Mouse (Mus musculus): Measurements from ENCODE around the gene Commd9. TPM values are rescaled to one million over a fixed set of nuclear protein-coding genes. Genes with fewer than 3 reads are reported as not detected.
A peak's percentile ranks its signal among the peaks of the same experiment; 100 is the strongest.

Commd9 gene
- polyA plus RNA-seq, 1 experiment from 2014 or later, result 110 TPM

DNA sequence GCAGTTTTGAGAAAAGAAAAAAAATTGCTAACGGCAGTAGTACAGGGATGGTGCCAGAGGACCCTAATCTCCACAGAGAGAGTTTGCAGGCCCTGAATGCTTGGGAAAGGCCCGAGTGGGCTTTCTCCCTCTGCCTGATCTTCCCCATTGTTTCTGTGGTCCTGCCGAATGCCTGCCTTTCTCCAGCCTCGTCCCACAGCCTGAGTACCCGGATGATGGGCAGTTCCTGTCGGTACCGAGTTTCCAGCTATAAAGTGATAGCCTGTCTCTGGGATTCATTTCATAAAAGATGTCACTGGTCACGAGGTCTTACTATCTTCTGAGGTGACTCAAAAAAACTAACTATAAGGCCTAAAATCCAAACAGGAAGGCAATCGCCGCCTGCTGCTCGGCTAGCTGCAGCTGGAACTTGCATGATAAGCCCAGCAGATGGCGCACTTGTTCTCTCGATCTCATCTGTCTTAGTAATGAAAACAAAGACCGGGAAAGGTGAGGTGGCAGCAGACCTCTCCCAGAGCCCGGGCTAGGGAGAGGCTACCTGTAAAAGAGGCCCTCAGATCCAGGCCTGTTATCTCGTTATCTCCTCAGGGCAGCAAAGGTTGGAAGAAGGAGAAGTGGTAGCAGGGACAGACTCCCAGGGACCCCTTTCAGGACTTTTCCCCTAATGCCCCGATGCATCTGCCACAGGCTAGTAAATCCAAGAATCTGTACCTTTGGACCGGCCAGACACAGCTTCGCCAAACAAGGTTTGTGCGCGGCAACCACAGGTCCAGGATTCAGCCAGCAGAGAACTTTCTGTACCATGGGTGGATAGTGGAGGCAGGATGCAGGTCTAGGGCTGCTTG, 19.7 kb downstream of the Commd9 start:
- ATAC-seq (ENCODE audit: low FRiP score, low TSS enrichment) (peak; percentile 82), DNase-seq (peak; percentile 96)
- Histone ChIP-seq H3K4me3 (replicated peaks; ENCODE audit: low read depth, low read length) (0 out of 2 replicates have a peak overlapping the region, but pooled peaks have one; percentile 7), H3K9ac (replicated peaks; ENCODE audit: low read length) (no peak overlapping the region; the same call in 1 of the 2 replicates), H3K27ac (replicated peaks; ENCODE audit: low read depth, low read length) (peak overlapping the region; percentile 63), H3K4me1 (ENCODE audit: control insufficient read depth, insufficient read depth, low read length) (peaks cover 10% of the 10 kb centered on the region), H3K4me2 (ENCODE audit: low read length) (peak overlapping the region; percentile 37), H3K9me3 (ENCODE audit: control insufficient read depth, low read length) (no peaks in the 10 kb centered on the region), H3K27me3 (ENCODE audit: control insufficient read depth, insufficient read depth, low read length) (no peaks in the 10 kb centered on the region), H3K36me3 (ENCODE audit: control insufficient read depth, insufficient read depth, low read length) (peaks cover 9% of the 10 kb centered on the region)
- WGBS, result 15% methylated on average over 21 of the region's 21 CpGs

DNA sequence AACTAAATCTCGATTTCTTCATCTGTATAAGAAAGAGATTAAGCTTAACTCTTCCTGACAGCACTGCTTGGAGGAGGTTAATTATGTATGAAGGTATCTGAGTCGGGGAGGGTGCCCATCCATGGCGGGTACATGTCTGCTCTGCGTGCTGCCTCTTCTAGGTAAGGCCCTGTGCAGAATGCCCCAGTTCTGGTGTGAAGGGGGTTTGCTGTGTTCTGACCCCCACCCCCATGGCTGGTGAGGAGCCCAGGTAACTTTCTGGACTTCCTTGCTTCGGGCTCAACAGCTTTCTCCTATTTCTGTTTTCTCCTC, 20.3 kb downstream of the Commd9 start:
- H3K4me1 ChIP-seq (ENCODE audit: control insufficient read depth, insufficient read depth, low read length), result peaks cover 10% of the 10 kb centered on the region
- no peak for DNase-seq
- no peaks in the 10 kb centered on the region for H3K9me3 ChIP-seq (ENCODE audit: control insufficient read depth, low read length)
- peaks cover 5% of the 10 kb centered on the region; the same call in 1 of the 2 replicates for H3K36me3 ChIP-seq (ENCODE audit: control insufficient read depth, insufficient read depth, low read length)
- H3K27ac ChIP-seq (replicated peaks; ENCODE audit: low read depth, low read length), result peak overlapping the region; percentile 32
- H3K4me3 ChIP-seq (replicated peaks; ENCODE audit: low read depth, low read length), result no peak overlapping the region
- H3K27me3 ChIP-seq (ENCODE audit: control insufficient read depth, insufficient read depth, low read length), result no peaks in the 10 kb centered on the region
- no peak overlapping the region; the same call in 1 of the 2 replicates for H3K9ac ChIP-seq (replicated peaks; ENCODE audit: low read length)
- peak overlapping the region; percentile 37 for H3K4me2 ChIP-seq (ENCODE audit: low read length)
- ATAC-seq (ENCODE audit: low FRiP score, low TSS enrichment), result peak; percentile 55
- WGBS, result 22% methylated on average over 5 of the region's 5 CpGs

DNA sequence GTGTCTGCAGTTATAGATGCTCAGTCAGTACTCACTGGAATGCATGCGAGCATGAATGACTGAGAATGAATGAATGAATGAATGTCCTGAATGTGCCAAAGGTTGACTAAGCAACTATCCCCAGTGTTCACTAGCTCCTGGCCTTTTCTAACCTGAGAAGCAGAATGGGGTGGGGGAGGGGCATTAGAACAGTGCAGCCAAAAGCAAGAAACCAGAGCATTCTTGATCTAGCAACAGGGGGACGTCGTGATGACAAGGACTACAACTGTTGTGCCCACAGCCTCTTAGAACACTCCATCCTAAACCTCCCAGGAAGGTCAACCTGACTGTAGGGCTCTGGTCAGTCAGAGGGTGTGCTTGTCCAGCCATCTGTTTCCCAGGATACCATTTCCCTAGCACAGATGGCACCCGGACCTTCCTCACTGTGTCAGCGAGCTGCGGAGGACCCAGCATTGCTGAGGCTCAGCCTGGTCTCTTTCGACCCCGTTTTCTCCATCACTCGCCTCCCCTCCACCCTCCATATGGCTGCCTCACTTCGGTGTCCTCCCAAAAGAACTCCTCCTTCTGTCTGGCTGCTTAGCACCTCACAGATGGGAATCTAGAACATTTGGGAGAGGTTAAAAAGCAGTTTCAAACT, 21.5 kb downstream of the Commd9 start:
- Histone ChIP-seq H3K27ac (replicated peaks; ENCODE audit: low read depth, low read length) (no peak overlapping the region), H3K4me3 (replicated peaks; ENCODE audit: low read depth, low read length) (no peak overlapping the region), H3K36me3 (ENCODE audit: control insufficient read depth, insufficient read depth, low read length) (no peaks in the 10 kb centered on the region), H3K4me1 (ENCODE audit: control insufficient read depth, insufficient read depth, low read length) (peaks cover 10% of the 10 kb centered on the region), H3K4me2 (ENCODE audit: low read length) (no peak overlapping the region), H3K27me3 (ENCODE audit: control insufficient read depth, insufficient read depth, low read length) (no peaks in the 10 kb centered on the region), H3K9ac (replicated peaks; ENCODE audit: low read length) (no peak overlapping the region), H3K9me3 (ENCODE audit: control insufficient read depth, low read length) (no peaks in the 10 kb centered on the region)
- DNase-seq, result no peak
- WGBS, result 85% methylated on average over 10 of the region's 10 CpGs
- ATAC-seq (ENCODE audit: low FRiP score, low TSS enrichment), result no peak

DNA sequence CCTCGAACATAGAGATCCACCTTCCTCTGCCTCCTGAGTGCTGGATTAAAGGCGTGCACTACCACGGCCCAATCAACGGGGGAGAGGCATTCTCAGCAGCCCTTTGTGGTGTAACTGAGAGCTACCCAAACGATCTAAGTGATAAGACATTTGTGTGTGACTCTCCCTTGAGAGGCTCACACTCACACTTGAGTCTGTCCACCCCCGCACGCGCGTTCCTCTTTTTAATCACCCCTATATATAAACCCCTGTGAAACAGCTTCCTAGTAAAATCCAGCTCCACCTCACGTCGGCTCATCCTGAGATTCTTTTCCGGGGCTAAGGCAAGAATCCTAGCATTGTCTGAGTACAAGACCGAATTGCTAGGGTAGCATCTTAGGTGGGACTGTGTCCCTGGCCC, 22.7 kb downstream of the Commd9 start:
- Histone ChIP-seq H3K4me2 (ENCODE audit: low read length) (no peak overlapping the region), H3K9me3 (ENCODE audit: control insufficient read depth, low read length) (no peaks in the 10 kb centered on the region), H3K27me3 (ENCODE audit: control insufficient read depth, insufficient read depth, low read length) (no peaks in the 10 kb centered on the region), H3K9ac (replicated peaks; ENCODE audit: low read length) (no peak overlapping the region), H3K4me1 (ENCODE audit: control insufficient read depth, insufficient read depth, low read length) (peaks cover 10% of the 10 kb centered on the region), H3K36me3 (ENCODE audit: control insufficient read depth, insufficient read depth, low read length) (no peaks in the 10 kb centered on the region), H3K4me3 (replicated peaks; ENCODE audit: low read depth, low read length) (no peak overlapping the region), H3K27ac (replicated peaks; ENCODE audit: low read depth, low read length) (no peak overlapping the region)
- ATAC-seq (ENCODE audit: low FRiP score, low TSS enrichment) (no peak), DNase-seq (no peak)
- WGBS, result 77% methylated on average over 13 of the region's 13 CpGs

DNA sequence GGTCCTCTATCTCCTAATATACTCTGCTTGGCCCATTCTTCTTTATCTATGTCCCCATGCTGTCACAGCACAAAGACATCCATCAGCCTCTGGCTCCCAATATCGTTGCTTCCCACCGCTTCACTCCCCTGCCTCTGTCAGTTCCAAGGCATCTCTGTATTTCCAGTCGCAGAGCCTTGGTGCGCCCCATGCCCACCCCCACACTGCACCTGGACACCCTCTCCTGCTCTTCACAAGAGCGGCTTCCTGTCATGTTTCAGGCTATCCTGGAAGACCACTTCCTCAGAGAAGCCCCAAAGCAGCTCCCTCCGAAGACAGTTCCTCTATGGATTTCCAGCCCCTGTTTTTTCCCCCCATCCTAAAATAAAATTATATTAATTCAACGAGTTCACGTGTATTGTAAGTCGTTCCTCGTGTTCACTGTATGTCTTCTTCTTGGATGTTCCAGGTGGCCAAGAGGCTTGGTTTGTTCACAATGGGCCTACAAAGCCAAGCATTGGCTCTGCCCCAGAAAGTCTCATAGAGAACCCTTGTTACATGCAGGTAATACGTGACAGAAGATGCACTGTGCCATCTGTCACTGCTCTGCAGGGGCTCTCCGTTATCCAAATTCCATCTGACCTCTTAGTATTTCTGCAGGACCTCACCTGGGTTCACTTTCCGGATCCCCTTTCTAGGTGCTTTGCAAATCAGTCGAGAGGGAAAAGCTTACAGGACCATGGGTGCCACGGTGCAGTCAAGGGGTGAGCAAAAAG, 23.5 kb downstream of the Commd9 start:
- 86% methylated on average over 15 of the region's 15 CpGs for WGBS
- H3K4me1 ChIP-seq (ENCODE audit: control insufficient read depth, insufficient read depth, low read length), result peaks cover 10% of the 10 kb centered on the region
- H3K27ac ChIP-seq (replicated peaks; ENCODE audit: low read depth, low read length), result no peak overlapping the region
- no peak for ATAC-seq (ENCODE audit: low FRiP score, low TSS enrichment)
- H3K27me3 ChIP-seq (ENCODE audit: control insufficient read depth, insufficient read depth, low read length), result no peaks in the 10 kb centered on the region
- DNase-seq, result no peak
- H3K4me2 ChIP-seq (ENCODE audit: low read length), result no peak overlapping the region
- H3K9me3 ChIP-seq (ENCODE audit: control insufficient read depth, low read length), result no peaks in the 10 kb centered on the region
- H3K4me3 ChIP-seq (replicated peaks; ENCODE audit: low read depth, low read length), result no peak overlapping the region
- H3K36me3 ChIP-seq (ENCODE audit: control insufficient read depth, insufficient read depth, low read length), result no peaks in the 10 kb centered on the region
- H3K9ac ChIP-seq (replicated peaks; ENCODE audit: low read length), result no peak overlapping the region

DNA sequence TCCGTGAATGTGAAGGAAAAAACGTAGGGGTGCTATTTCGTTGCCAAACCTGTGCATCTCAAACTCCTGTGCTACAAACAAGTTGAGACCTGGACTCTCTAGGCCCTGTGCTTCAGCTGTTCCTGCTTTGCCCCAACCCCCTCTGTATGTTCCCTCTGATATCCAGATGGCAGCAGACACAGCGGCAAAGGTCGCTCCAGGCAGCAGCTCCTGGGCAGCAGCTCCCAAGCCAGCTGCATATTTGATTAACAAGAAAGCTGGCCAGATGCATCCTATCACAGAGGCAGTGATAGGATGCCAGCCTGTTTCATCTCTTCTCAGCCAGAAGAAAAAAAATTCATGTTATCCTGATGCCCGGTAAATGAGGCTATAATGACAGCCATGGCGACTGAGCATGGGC, 32.5 kb downstream of the Commd9 start:
- ATAC-seq (ENCODE audit: low FRiP score, low TSS enrichment) (no peak), DNase-seq (peak; percentile 47)
- Histone ChIP-seq H3K9ac (replicated peaks; ENCODE audit: low read length) (no peak overlapping the region), H3K36me3 (ENCODE audit: control insufficient read depth, insufficient read depth, low read length) (no peaks in the 10 kb centered on the region), H3K4me3 (replicated peaks; ENCODE audit: low read depth, low read length) (no peak overlapping the region), H3K4me2 (ENCODE audit: low read length) (no peak overlapping the region), H3K9me3 (ENCODE audit: control insufficient read depth, low read length) (0 out of 2 replicates have a peak, but pooled peaks cover 4% of the 10 kb centered on the region), H3K27ac (replicated peaks; ENCODE audit: low read depth, low read length) (no peak overlapping the region), H3K4me1 (ENCODE audit: control insufficient read depth, insufficient read depth, low read length) (peaks cover 5% of the 10 kb centered on the region; the same call in 1 of the 2 replicates), H3K27me3 (ENCODE audit: control insufficient read depth, insufficient read depth, low read length) (no peaks in the 10 kb centered on the region)
- 76% methylated on average over 7 of the region's 7 CpGs for WGBS

DNA sequence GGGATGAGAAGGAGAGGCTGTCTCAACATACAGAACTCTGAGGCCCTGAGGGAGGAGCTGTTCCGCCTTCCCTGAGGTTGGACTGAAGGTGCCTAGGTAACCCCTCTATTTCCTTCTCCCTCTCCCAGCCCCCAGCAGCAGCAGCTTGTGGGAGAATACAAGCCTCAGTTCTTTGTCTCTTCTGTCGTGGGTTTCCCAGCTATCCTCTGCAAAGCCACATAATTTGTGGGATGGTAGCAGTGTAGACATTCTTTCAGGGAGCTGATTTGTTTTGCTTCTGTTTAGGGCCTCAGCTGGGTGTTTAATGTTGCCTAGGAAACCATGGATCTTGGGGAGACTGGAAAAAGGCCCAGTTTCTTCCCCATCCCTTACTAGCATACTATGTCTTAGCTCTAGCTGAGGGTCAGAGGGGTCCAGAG, 34.1 kb downstream of the Commd9 start:
- Histone ChIP-seq H3K27ac (replicated peaks; ENCODE audit: low read depth, low read length) (no peak overlapping the region), H3K27me3 (ENCODE audit: control insufficient read depth, insufficient read depth, low read length) (no peaks in the 10 kb centered on the region), H3K4me1 (ENCODE audit: control insufficient read depth, insufficient read depth, low read length) (peaks cover 8% of the 10 kb centered on the region), H3K9ac (replicated peaks; ENCODE audit: low read length) (no peak overlapping the region), H3K4me3 (replicated peaks; ENCODE audit: low read depth, low read length) (no peak overlapping the region), H3K9me3 (ENCODE audit: control insufficient read depth, low read length) (0 out of 2 replicates have a peak, but pooled peaks cover 4% of the 10 kb centered on the region), H3K36me3 (ENCODE audit: control insufficient read depth, insufficient read depth, low read length) (no peaks in the 10 kb centered on the region), H3K4me2 (ENCODE audit: low read length) (no peak overlapping the region)
- 31% methylated on average over 2 of the region's 2 CpGs for WGBS
- ATAC-seq (ENCODE audit: low FRiP score, low TSS enrichment) (no peak), DNase-seq (peak; percentile 43)

DNA sequence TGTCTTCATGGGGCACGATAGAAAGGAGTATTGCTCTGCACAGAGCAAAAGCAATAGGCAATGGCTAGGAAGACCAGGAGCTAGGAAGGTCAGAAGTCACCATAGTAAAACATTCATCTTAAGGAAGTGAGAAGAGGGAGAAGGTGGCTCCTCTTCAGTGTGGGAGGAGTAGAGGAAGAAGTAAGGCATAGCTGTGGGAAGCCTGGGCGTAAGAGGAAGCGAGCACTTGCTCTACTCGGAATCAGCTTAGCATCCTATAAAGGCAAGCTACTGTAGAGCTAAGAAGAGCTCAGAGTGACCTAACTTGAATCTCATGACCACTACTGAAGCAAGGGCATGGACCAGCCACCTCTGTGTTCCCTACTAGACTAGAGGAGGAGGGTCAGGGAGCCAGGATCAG, 36.3 kb downstream of the Commd9 start:
- Histone ChIP-seq H3K27me3 (ENCODE audit: control insufficient read depth, insufficient read depth, low read length) (no peaks in the 10 kb centered on the region), H3K36me3 (ENCODE audit: control insufficient read depth, insufficient read depth, low read length) (no peaks in the 10 kb centered on the region), H3K9me3 (ENCODE audit: control insufficient read depth, low read length) (no peaks in the 10 kb centered on the region), H3K4me2 (ENCODE audit: low read length) (no peak overlapping the region), H3K9ac (replicated peaks; ENCODE audit: low read length) (no peak overlapping the region), H3K4me3 (replicated peaks; ENCODE audit: low read depth, low read length) (no peak overlapping the region), H3K27ac (replicated peaks; ENCODE audit: low read depth, low read length) (no peak overlapping the region), H3K4me1 (ENCODE audit: control insufficient read depth, insufficient read depth, low read length) (peaks cover 18% of the 10 kb centered on the region)
- DNase-seq, result no peak
- ATAC-seq (ENCODE audit: low FRiP score, low TSS enrichment), result no peak
- WGBS, result 98% methylated on average over 4 of the region's 4 CpGs

All from midbrain, embryonic 14.5 days (tissue).